In the genomic region with DNA sequence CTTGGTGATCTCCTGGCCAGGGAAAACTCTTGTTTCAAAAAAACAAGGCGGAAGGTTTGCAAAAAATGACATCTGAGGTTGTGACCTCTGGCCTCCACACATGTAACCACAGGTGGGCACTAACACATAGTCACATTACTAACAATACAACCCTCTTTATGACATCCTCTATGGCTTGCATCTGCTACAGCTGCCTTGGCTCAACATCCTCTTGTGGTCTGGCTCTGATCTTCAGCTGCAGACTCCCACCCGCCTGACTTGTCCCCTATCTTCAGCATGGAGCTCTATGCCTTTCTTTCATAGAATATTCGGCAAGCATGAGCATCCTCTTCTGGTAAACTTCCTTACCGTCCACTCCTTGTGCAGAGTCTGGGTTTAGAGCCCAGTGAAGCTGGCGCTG, we compare ENCODE assay signal across 14 mouse cellular contexts.
"Had no signal": no experiment of that assay in that cellular context is flagged by ENCODE, and none has a peak within 500 bp of the region (broad histone marks: within the 10 kb centered on the region; RNA-seq: fewer than 3 reads in every experiment).

No protein-coding gene starts in this region.

- H3K4me3 ChIP-seq: liver, embryonic 12.5 days; megakaryocyte, embryonic 14.5 days; midbrain, embryonic 12.5 days; neural tube, embryonic 12.5 days; stomach, embryonic 15.5 days had no signal

- H3K9ac ChIP-seq: liver, embryonic 12.5 days; liver, embryonic 14.5 days; lung, embryonic 14.5 days; midbrain, embryonic 12.5 days; neural tube, embryonic 12.5 days; stomach, embryonic 15.5 days had no signal

- H3K27me3 ChIP-seq: liver, embryonic 12.5 days; megakaryocyte, embryonic 14.5 days; midbrain, embryonic 12.5 days; neural tube, embryonic 12.5 days; stomach, embryonic 15.5 days had no signal

- H3K4me2 ChIP-seq: liver, embryonic 12.5 days; lung, embryonic 14.5 days; midbrain, embryonic 12.5 days; neural tube, embryonic 12.5 days; stomach, embryonic 15.5 days had no signal

- H3K27ac ChIP-seq: liver, embryonic 12.5 days; liver, embryonic 14.5 days; macrophage; midbrain, embryonic 12.5 days; neural tube, embryonic 12.5 days; stomach, embryonic 15.5 days; stomach, postnatal 0 days had no signal

- H3K4me1 ChIP-seq: liver, embryonic 12.5 days; midbrain, embryonic 12.5 days; neural tube, embryonic 12.5 days; stomach, embryonic 15.5 days had no signal

- ATAC-seq: liver, embryonic 12.5 days; midbrain, embryonic 16.5 days had no signal

- H3K36me3 ChIP-seq: midbrain, embryonic 12.5 days; neural tube, embryonic 12.5 days had no signal

- DNase-seq: lung, adult 18-20 months; lung, embryonic 14.5 days; lung, postnatal 10 days; midbrain, embryonic 14.5 days; right cerebral cortex, postnatal 14 days had no signal

- H3K9me3 ChIP-seq: liver, embryonic 12.5 days; megakaryocyte, embryonic 14.5 days; midbrain, embryonic 12.5 days; neural tube, embryonic 12.5 days; stomach, embryonic 15.5 days had no signal
